Mouse (Mus musculus) liver, postnatal 0 days (tissue): Measurements from ENCODE around the gene Cort.

Experiments
- CTCF ChIP-seq: sonication (generic); IDR thresholded peaks from 2 replicates; pipeline ENCODE4 v1.5.1; 2016; ENCODE audit warnings: antibody characterized with exemption, low read depth
- EP300 ChIP-seq: IDR thresholded peaks from 2 replicates; pipeline ENCODE4 v1.6.1; 2016; ENCODE audit warnings: antibody characterized with exemption, low read depth, mild to moderate bottlenecking

- TF ChIP-seq EP300, result no peak
- TF ChIP-seq CTCF, result no peak
Observed at GRCm38 (mm10) chr4:149080111-149080510, 46.5 kb downstream of the Cort start.
